Mouse (Mus musculus): ENCODE data around the gene Map3k9. TPM values are rescaled to one million over a fixed set of nuclear protein-coding genes. Genes with fewer than 3 reads are reported as not detected.

The Map3k9 gene
- polyA plus RNA-seq, 1 experiment: 0.29 TPM

DNA sequence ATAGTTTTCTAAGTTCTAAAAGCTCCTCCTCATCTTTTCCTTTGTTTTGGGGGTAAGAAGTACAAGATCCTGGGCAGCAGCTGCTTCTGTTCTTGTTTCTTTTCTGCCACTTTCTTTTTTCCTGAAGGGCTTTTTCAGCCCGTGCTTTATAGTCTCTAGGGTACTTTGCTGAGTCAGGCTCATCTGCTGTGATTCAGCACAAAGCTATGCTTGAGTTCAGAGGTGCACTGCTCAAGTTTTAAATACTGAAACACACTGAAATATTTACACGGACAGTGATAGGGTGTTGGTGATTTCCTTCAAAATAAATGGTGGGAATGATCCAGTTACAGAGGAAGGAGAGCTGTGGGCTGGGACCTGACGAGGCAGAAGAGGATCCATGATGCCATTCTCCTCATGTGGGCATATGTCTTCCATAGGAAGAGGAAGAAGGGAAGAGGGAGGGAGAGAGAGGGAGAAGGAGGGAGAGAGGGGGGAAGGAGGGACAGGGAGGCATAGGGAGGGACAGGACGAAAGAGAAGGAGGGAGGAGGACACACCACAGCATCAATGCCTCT, 32.9 kb downstream of the Map3k9 start:
- Histone ChIP-seq H3K27me3 (ENCODE audit: control insufficient read depth, insufficient read depth, insufficient read length) (no peaks in the 10 kb centered on the region), H3K4me3 (ENCODE audit: insufficient read depth, poor library complexity, severe bottlenecking) (no peak overlapping the region), H3K79me2 (ENCODE audit: control insufficient read depth, insufficient read depth) (no peaks in the 10 kb centered on the region), H3K36me3 (ENCODE audit: control insufficient read depth, insufficient read depth) (no peaks in the 10 kb centered on the region), H3K79me3 (ENCODE audit: low read depth) (no peaks in the 10 kb centered on the region), H3ac (ENCODE audit: control insufficient read depth, insufficient read length, low read depth) (no peak overlapping the region)
- TF ChIP-seq FOSL1 (IDR thresholded peaks at IDR 0.05; ENCODE audit: insufficient read depth, low read length, poor library complexity, severe bottlenecking) (peak; percentile 49), CTCF (IDR thresholded peaks at IDR 0.05; ENCODE audit: control insufficient read depth, insufficient read depth, insufficient read length) (no peak), MAX (IDR thresholded peaks at IDR 0.05) (peak; percentile 59)

GRCm38 (mm10) chr12:81746400-81747024, 34.5 kb downstream of the Map3k9 start:
- no peak for TF ChIP-seq CTCF (IDR thresholded peaks at IDR 0.05; ENCODE audit: control insufficient read depth, insufficient read depth, insufficient read length)
- no peak for TF ChIP-seq FOSL1 (IDR thresholded peaks at IDR 0.05; ENCODE audit: insufficient read depth, low read length, poor library complexity, severe bottlenecking)
- no peak for TF ChIP-seq CEBPB (IDR thresholded peaks at IDR 0.05; ENCODE audit: low read depth)
- no peak for TF ChIP-seq USF1 (IDR thresholded peaks at IDR 0.05; ENCODE audit: low read depth)
- TF ChIP-seq MYOD1 (IDR thresholded peaks at IDR 0.05; ENCODE audit: control insufficient read depth, insufficient read length, low read depth): no peak
- TF ChIP-seq MAX (IDR thresholded peaks at IDR 0.05): no peak
- no peak overlapping the region for H3ac ChIP-seq (ENCODE audit: control insufficient read depth, insufficient read length, low read depth)
- no peaks in the 10 kb centered on the region for H3K36me3 ChIP-seq (ENCODE audit: control insufficient read depth, insufficient read depth)
- no peaks in the 10 kb centered on the region for H3K79me3 ChIP-seq (ENCODE audit: low read depth)
- H3K4me3 ChIP-seq (ENCODE audit: insufficient read depth, poor library complexity, severe bottlenecking): no peak overlapping the region
- no peaks in the 10 kb centered on the region for H3K79me2 ChIP-seq (ENCODE audit: control insufficient read depth, insufficient read depth)
- H3K27me3 ChIP-seq (ENCODE audit: control insufficient read depth, insufficient read depth, insufficient read length): no peaks in the 10 kb centered on the region

DNA sequence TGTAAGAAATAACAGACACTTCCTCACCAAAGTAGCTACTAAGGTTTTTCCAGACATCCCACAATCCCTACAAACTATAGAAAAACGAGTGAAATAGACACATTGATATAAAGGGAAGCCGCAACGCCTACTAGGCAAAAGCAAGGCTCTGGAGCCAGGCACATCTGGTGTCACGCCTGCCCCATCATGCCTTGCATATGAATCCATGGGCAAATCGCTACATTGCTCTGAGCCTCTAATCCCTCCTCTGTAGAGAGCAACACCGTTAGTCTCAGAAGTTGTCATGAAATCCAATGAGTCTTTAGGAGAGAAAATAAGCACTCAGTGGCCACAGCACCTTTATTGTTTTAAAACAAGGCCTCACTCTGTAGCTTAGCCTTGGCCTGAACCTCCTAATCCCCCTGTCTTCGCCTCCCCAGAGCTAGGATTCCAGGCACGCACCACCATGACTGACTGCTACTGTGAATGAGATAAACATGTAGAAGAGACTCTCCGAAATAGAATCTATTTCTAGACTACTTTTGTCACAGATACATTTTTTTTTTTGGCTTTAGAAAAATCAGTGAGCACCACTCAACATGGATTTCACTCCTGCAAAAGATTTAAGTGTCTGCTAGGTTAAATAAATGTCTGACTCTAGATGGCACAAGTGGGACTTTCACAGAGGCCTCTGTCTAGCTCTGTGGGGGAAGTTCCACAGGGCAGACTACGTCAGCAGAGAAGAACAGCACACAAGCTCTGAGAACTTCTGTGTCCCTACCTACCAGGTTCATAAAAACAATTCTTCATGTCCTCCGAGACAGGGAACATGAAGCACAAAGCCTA, 45.5 kb downstream of the Map3k9 start:
- no peak for TF ChIP-seq CTCF (IDR thresholded peaks at IDR 0.05; ENCODE audit: control insufficient read depth, insufficient read depth, insufficient read length)
- no peak for TF ChIP-seq FOSL1 (IDR thresholded peaks at IDR 0.05; ENCODE audit: insufficient read depth, low read length, poor library complexity, severe bottlenecking)
- no peak for TF ChIP-seq MYOG (IDR thresholded peaks at IDR 0.05; ENCODE audit: control insufficient read depth, extremely low read depth, insufficient read length)
- TF ChIP-seq CEBPB (IDR thresholded peaks at IDR 0.05; ENCODE audit: low read depth): no peak
- TF ChIP-seq MYOD1 (IDR thresholded peaks at IDR 0.05; ENCODE audit: control insufficient read depth, insufficient read length, low read depth): no peak
- TF ChIP-seq MAX (IDR thresholded peaks at IDR 0.05): no peak

DNA sequence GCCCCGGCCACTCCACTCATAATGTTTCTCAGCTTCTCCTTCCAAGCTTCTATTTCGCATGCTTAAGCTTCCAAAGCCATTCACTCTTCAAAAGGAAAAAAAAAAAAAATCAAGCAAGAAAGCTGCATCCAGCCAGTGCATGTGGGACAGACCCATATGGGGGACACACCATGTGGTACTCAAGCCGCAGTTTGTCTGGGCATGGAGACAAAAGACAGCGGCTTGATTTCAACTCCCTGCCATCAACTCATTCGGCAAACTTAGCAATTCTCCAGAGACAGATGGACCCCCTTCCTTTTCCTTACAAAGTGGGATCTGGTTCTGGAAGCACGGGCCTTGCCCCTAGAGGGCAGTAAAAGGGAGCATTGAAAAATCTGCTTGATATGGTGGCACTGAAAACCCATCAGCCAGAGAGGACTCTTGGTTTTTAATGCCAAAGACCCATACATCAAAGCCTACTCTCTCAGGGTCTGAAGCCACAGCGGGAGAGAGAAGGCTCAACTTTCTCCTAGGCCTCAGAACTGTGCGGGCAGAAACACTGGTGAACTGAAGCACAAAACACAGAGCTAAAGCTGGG, 54.6 kb downstream of the Map3k9 start:
- no peaks in the 10 kb centered on the region for H3K36me3 ChIP-seq (ENCODE audit: control insufficient read depth, insufficient read depth)
- H3ac ChIP-seq (ENCODE audit: control insufficient read depth, insufficient read length, low read depth): no peak overlapping the region
- no peak for TF ChIP-seq MAX (IDR thresholded peaks at IDR 0.05)
- no peak for TF ChIP-seq FOSL1 (IDR thresholded peaks at IDR 0.05; ENCODE audit: insufficient read depth, low read length, poor library complexity, severe bottlenecking)
- no peak for TF ChIP-seq MYOD1 (IDR thresholded peaks at IDR 0.05; ENCODE audit: control insufficient read depth, insufficient read length, low read depth)
- TF ChIP-seq MYOG (IDR thresholded peaks at IDR 0.05; ENCODE audit: control insufficient read depth, extremely low read depth, insufficient read length): no peak
- no peak for TF ChIP-seq CEBPB (IDR thresholded peaks at IDR 0.05; ENCODE audit: low read depth)
- no peak for TF ChIP-seq USF1 (IDR thresholded peaks at IDR 0.05; ENCODE audit: low read depth)
- TF ChIP-seq CTCF (IDR thresholded peaks at IDR 0.05; ENCODE audit: control insufficient read depth, insufficient read depth, insufficient read length): no peak
- no peaks in the 10 kb centered on the region for H3K79me2 ChIP-seq (ENCODE audit: control insufficient read depth, insufficient read depth)
- no peaks in the 10 kb centered on the region for H3K79me3 ChIP-seq (ENCODE audit: low read depth)
- H3K27me3 ChIP-seq (ENCODE audit: control insufficient read depth, insufficient read depth, insufficient read length): peaks cover 3% of the 10 kb centered on the region
- H3K4me3 ChIP-seq (ENCODE audit: insufficient read depth, poor library complexity, severe bottlenecking): no peak overlapping the region

More for the DNA sequence above, 45.5 kb downstream of the Map3k9 start:
- Histone ChIP-seq H3K4me3 (ENCODE audit: insufficient read depth, poor library complexity, severe bottlenecking) (no peak overlapping the region), H3K36me3 (ENCODE audit: control insufficient read depth, insufficient read depth) (no peaks in the 10 kb centered on the region), H3ac (ENCODE audit: control insufficient read depth, insufficient read length, low read depth) (no peak overlapping the region), H3K79me2 (ENCODE audit: control insufficient read depth, insufficient read depth) (no peaks in the 10 kb centered on the region), H3K27me3 (ENCODE audit: control insufficient read depth, insufficient read depth, insufficient read length) (no peaks in the 10 kb centered on the region), H3K79me3 (ENCODE audit: low read depth) (no peaks in the 10 kb centered on the region)

DNA sequence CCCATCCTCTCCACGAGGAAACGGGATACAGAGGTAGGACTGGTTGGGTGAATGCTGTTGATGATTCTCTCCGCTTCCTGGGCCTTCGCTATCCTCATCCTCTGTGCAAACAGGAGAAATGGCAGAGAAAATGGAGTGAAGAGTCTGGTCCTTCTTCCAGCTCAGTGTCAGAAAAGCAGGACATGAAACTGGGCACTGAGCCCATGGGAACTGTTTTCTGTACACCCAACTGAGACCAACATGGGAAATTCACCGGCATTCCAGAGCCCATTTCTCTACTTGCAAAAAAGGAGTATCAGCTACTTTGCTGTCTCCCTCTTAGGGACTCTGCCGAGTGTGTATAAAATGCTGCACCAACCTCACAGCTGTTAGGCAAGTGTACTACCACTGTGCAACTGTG, 56.2 kb downstream of the Map3k9 start:
- TF ChIP-seq CEBPB (IDR thresholded peaks at IDR 0.05; ENCODE audit: low read depth): no peak
- TF ChIP-seq USF1 (IDR thresholded peaks at IDR 0.05; ENCODE audit: low read depth): no peak
- Histone ChIP-seq H3K36me3 (ENCODE audit: control insufficient read depth, insufficient read depth) (no peaks in the 10 kb centered on the region), H3K79me2 (ENCODE audit: control insufficient read depth, insufficient read depth) (no peaks in the 10 kb centered on the region), H3K79me3 (ENCODE audit: low read depth) (no peaks in the 10 kb centered on the region), H3K4me3 (ENCODE audit: insufficient read depth, poor library complexity, severe bottlenecking) (no peak overlapping the region), H3K27me3 (ENCODE audit: control insufficient read depth, insufficient read depth, insufficient read length) (peaks cover 4% of the 10 kb centered on the region), H3ac (ENCODE audit: control insufficient read depth, insufficient read length, low read depth) (no peak overlapping the region)
